Mouse (Mus musculus): ENCODE results near the gene Cct3.
"Not testable (repeated sequence)": the region's sequence is repeated elsewhere in the genome, so short reads cannot be mapped to it uniquely, and the experiment has no call there.

Cct3 gene

GRCm38 (mm10) chr3:88361612-88362313, 64.8 kb downstream of the Cct3 start:
- DNase-seq (ENCODE audit: low spot score) = peak; percentile 40

GRCm38 (mm10) chr3:88363700-88364099, 66.8 kb downstream of the Cct3 start:
- DNase-seq (ENCODE audit: low spot score) = peak; percentile 64

GRCm38 (mm10) chr3:88364337-88364736, 67.4 kb downstream of the Cct3 start, which contains the start of gene Paqr6:
Gene Paqr6, plus strand, starts transcription at chr3:88364584.
- peak; percentile 53 for DNase-seq (ENCODE audit: low spot score)

GRCm38 (mm10) chr3:88365705-88366361, 68.9 kb downstream of the Cct3 start:
- DNase-seq (ENCODE audit: low spot score) = no peak

DNA sequence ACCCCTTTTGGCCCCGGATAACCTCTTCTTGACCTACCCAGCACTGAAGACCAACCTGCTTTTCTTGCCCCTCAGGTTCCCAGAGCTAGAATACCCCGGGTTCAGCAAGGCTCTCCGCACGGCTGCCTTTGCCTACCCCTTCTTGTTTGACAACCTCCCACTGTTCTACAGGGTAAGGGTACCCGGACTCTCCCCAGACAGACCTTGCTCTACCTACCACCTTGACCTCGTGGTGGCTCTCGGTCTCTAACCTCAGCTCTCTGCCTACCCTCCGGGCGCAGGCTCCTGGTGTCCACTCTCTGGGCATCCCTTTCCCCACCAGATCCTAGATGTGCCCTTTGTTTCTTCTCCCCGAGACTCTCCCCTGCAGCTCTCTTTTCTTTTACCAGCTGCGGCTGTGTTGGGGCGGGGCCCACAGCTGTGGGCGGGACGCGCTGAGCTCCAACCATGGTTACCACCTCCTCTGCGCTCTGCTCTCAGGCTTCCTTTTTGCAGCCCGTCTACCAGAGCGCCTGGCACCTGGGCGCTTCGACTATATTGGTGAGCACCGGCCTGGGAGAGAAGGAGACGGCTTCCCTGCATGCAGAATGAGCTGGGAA, 70.0 kb downstream of the Cct3 start:
- DNase-seq (ENCODE audit: low spot score) = peak; percentile 64

- DNase-seq (ENCODE audit: low spot score) = not testable (repeated sequence)
These were observed 70.6 kb downstream of the Cct3 start for GRCm38 (mm10) chr3:88367517-88367916.

- not testable (repeated sequence) for DNase-seq (ENCODE audit: low spot score)
These were observed 71.6 kb downstream of the Cct3 start for GRCm38 (mm10) chr3:88368511-88368910.
